Mouse (Mus musculus): ENCODE measurements at regions not wholly inside any gene's neighbourhood (a gene's known extent, or its start where the extent isn't known, plus 50 kb on each side); places are given as distances from the start of the nearest gene placed in this dataset.

- Histone ChIP-seq H3K27me3 (ENCODE audit: insufficient read depth, low read length) (no peaks in the 10 kb centered on the region), H3K4me2 (ENCODE audit: low read depth, low read length, poor library complexity, severe bottlenecking) (no peak overlapping the region), H3K36me3 (ENCODE audit: insufficient read depth, low read length) (no peaks in the 10 kb centered on the region), H3K27ac (ENCODE audit: low read depth, low read length) (no peak overlapping the region), H3K4me1 (ENCODE audit: insufficient read depth, low read length) (no peaks in the 10 kb centered on the region), H3K9ac (replicated peaks; ENCODE audit: low read length, poor library complexity, severe bottlenecking) (no peak overlapping the region), H3K9me3 (ENCODE audit: low read length) (no peaks in the 10 kb centered on the region), H3K4me3 (ENCODE audit: low read depth, low read length) (no peak overlapping the region)
- WGBS = 33% methylated on average over 3 of the region's 3 CpGs
- peak; percentile 87 for TF ChIP-seq CTCF (IDR thresholded peaks at IDR 0.05)
- no peak for ATAC-seq (ENCODE audit: low FRiP score)
- DNase-seq (ENCODE audit: low spot score) = peak; percentile 67
These were observed 261.3 kb downstream of the Gm45692 start for GRCm38 (mm10) chr8:26380668-26381067.

GRCm38 (mm10) chr8:26382426-26382825 lies 263.1 kb downstream of the Gm45692 start:
- no peak overlapping the region for H3K27ac ChIP-seq (ENCODE audit: low read depth, low read length)
- ATAC-seq (ENCODE audit: low FRiP score) (no peak), DNase-seq (ENCODE audit: low spot score) (no peak)
- H3K9me3 ChIP-seq (ENCODE audit: low read length) = no peaks in the 10 kb centered on the region
- H3K4me1 ChIP-seq (ENCODE audit: insufficient read depth, low read length) = no peaks in the 10 kb centered on the region
- no peaks in the 10 kb centered on the region for H3K36me3 ChIP-seq (ENCODE audit: insufficient read depth, low read length)
- H3K9ac ChIP-seq (replicated peaks; ENCODE audit: low read length, poor library complexity, severe bottlenecking) = no peak overlapping the region
- no peak overlapping the region for H3K4me3 ChIP-seq (ENCODE audit: low read depth, low read length)
- H3K27me3 ChIP-seq (ENCODE audit: insufficient read depth, low read length) = no peaks in the 10 kb centered on the region
- H3K4me2 ChIP-seq (ENCODE audit: low read depth, low read length, poor library complexity, severe bottlenecking) = no peak overlapping the region
- TF ChIP-seq CTCF (IDR thresholded peaks at IDR 0.05) = no peak
- 87% methylated on average over 7 of the region's 7 CpGs for WGBS

GRCm38 (mm10) chr8:26383886-26384285 lies 264.6 kb downstream of the Gm45692 start:
- TF ChIP-seq CTCF (IDR thresholded peaks at IDR 0.05) = no peak
- no peaks in the 10 kb centered on the region for H3K9me3 ChIP-seq (ENCODE audit: low read length)
- ATAC-seq (ENCODE audit: low FRiP score) = no peak
- no peak overlapping the region for H3K9ac ChIP-seq (replicated peaks; ENCODE audit: low read length, poor library complexity, severe bottlenecking)
- no peaks in the 10 kb centered on the region for H3K27me3 ChIP-seq (ENCODE audit: insufficient read depth, low read length)
- 66% methylated on average over 3 of the region's 3 CpGs for WGBS
- no peak overlapping the region for H3K4me3 ChIP-seq (ENCODE audit: low read depth, low read length)
- H3K36me3 ChIP-seq (ENCODE audit: insufficient read depth, low read length) = no peaks in the 10 kb centered on the region
- no peak for DNase-seq (ENCODE audit: low spot score)
- H3K4me1 ChIP-seq (ENCODE audit: insufficient read depth, low read length) = no peaks in the 10 kb centered on the region
- no peak overlapping the region for H3K4me2 ChIP-seq (ENCODE audit: low read depth, low read length, poor library complexity, severe bottlenecking)
- H3K27ac ChIP-seq (ENCODE audit: low read depth, low read length) = no peak overlapping the region

- 16% methylated on average over 3 of the region's 3 CpGs for WGBS
These were observed 265.1 kb downstream of the Gm45692 start for GRCm38 (mm10) chr8:26384305-26384993.

GRCm38 (mm10) chr8:26384994-26385345 lies 265.6 kb downstream of the Gm45692 start:
- no peak for ATAC-seq (ENCODE audit: low FRiP score)
- no peak overlapping the region for H3K9ac ChIP-seq (replicated peaks; ENCODE audit: low read length, poor library complexity, severe bottlenecking)

More at GRCm38 (mm10) chr8:26384305-26384993, 265.1 kb downstream of the Gm45692 start:
- H3K9me3 ChIP-seq (ENCODE audit: low read length) = no peaks in the 10 kb centered on the region
- H3K36me3 ChIP-seq (ENCODE audit: insufficient read depth, low read length) = no peaks in the 10 kb centered on the region
- ATAC-seq (ENCODE audit: low FRiP score) (no peak), DNase-seq (ENCODE audit: low spot score) (peak; percentile 10)
- no peak overlapping the region for H3K27ac ChIP-seq (ENCODE audit: low read depth, low read length)
- no peak overlapping the region for H3K4me3 ChIP-seq (ENCODE audit: low read depth, low read length)
- H3K4me2 ChIP-seq (ENCODE audit: low read depth, low read length, poor library complexity, severe bottlenecking) = no peak overlapping the region
- H3K9ac ChIP-seq (replicated peaks; ENCODE audit: low read length, poor library complexity, severe bottlenecking) = no peak overlapping the region
- TF ChIP-seq CTCF (IDR thresholded peaks at IDR 0.05) = no peak
- H3K27me3 ChIP-seq (ENCODE audit: insufficient read depth, low read length) = no peaks in the 10 kb centered on the region
- H3K4me1 ChIP-seq (ENCODE audit: insufficient read depth, low read length) = no peaks in the 10 kb centered on the region

GRCm38 (mm10) chr8:26395061-26395460 lies 275.7 kb downstream of the Gm45692 start:
- 80% methylated on average over 6 of the region's 6 CpGs for WGBS
- Histone ChIP-seq H3K9me3 (ENCODE audit: low read length) (no peaks in the 10 kb centered on the region), H3K36me3 (ENCODE audit: insufficient read depth, low read length) (no peaks in the 10 kb centered on the region), H3K4me3 (ENCODE audit: low read depth, low read length) (no peak overlapping the region), H3K27ac (ENCODE audit: low read depth, low read length) (no peak overlapping the region), H3K4me1 (ENCODE audit: insufficient read depth, low read length) (no peaks in the 10 kb centered on the region), H3K4me2 (ENCODE audit: low read depth, low read length, poor library complexity, severe bottlenecking) (no peak overlapping the region), H3K27me3 (ENCODE audit: insufficient read depth, low read length) (no peaks in the 10 kb centered on the region), H3K9ac (replicated peaks; ENCODE audit: low read length, poor library complexity, severe bottlenecking) (no peak overlapping the region)
- TF ChIP-seq CTCF (IDR thresholded peaks at IDR 0.05) = peak; percentile 67
- no peak for ATAC-seq (ENCODE audit: low FRiP score)
- DNase-seq (ENCODE audit: low spot score) = peak; percentile 39

More at GRCm38 (mm10) chr8:26384994-26385345, 265.6 kb downstream of the Gm45692 start:
- no peak overlapping the region for H3K27ac ChIP-seq (ENCODE audit: low read depth, low read length)
- TF ChIP-seq CTCF (IDR thresholded peaks at IDR 0.05) = no peak
- no peaks in the 10 kb centered on the region for H3K36me3 ChIP-seq (ENCODE audit: insufficient read depth, low read length)
- WGBS = 23% methylated on average over 6 of the region's 6 CpGs
- H3K9me3 ChIP-seq (ENCODE audit: low read length) = no peaks in the 10 kb centered on the region
- H3K27me3 ChIP-seq (ENCODE audit: insufficient read depth, low read length) = no peaks in the 10 kb centered on the region
- DNase-seq (ENCODE audit: low spot score) = no peak
- H3K4me3 ChIP-seq (ENCODE audit: low read depth, low read length) = no peak overlapping the region
- no peaks in the 10 kb centered on the region for H3K4me1 ChIP-seq (ENCODE audit: insufficient read depth, low read length)
- H3K4me2 ChIP-seq (ENCODE audit: low read depth, low read length, poor library complexity, severe bottlenecking) = no peak overlapping the region
